Mouse (Mus musculus) CH12.LX (cell line): ENCODE data around the gene Mapk8ip1. TPM values are rescaled to one million over a fixed set of nuclear protein-coding genes. Genes with fewer than 3 reads are reported as not detected.
A peak's percentile ranks its signal among the peaks of the same experiment; 100 is the strongest.

Experiments
- DNase-seq: peaks from one replicate; pipeline ENCODE4 v3.0.0-alpha.2; 2013; ENCODE audit errors: extremely low read depth
- H3K27ac ChIP-seq: 2 replicates; pipeline ENCODE4 v1.5.1; 2012; ENCODE audit warnings: low read depth, mild to moderate bottlenecking, control low read depth, moderate library complexity; ENCODE audit not compliant: insufficient read depth
- H3K27me3 ChIP-seq: replicated peaks from 2 replicates; pipeline ENCODE3; 2012; ENCODE audit warnings: inconsistent platforms
- H3K36me3 ChIP-seq, 2 experiments: replicated peaks in 1 of 2; 2 replicates each; pipeline versions ENCODE3 to v1.6.1; 2012; ENCODE audit warnings: inconsistent platforms in 1 of 2, low read length in 1 of 2, mild to moderate bottlenecking in 1 of 2, mixed read lengths in 1 of 2, moderate library complexity in 1 of 2; ENCODE audit not compliant: control insufficient read depth in 1 of 2, insufficient read depth in 1 of 2
- H3K4me1 ChIP-seq, 2 experiments: 2 replicates each; pipeline ENCODE4 v1.6.1; 2012; ENCODE audit warnings: inconsistent platforms in 1 of 2, moderate library complexity in 1 of 2; ENCODE audit not compliant: insufficient read depth in 2 of 2, control insufficient read depth in 1 of 2
- H3K4me2 ChIP-seq: 2 replicates; pipeline ENCODE4 v1.6.1; 2012; ENCODE audit warnings: low read depth, mild to moderate bottlenecking, control low read depth; ENCODE audit not compliant: poor library complexity, insufficient read depth, severe bottlenecking
- H3K4me3 ChIP-seq, 3 experiments: fragments of 150-350 bp in 1 of 3; sonication (generic) in 1 of 3; replicated peaks in 1 of 3; 2 replicates each; pipeline versions ENCODE3 to v1.5.1; 2011 to 2012; ENCODE audit warnings: low read depth in 2 of 3, low read length in 2 of 3, mild to moderate bottlenecking in 2 of 3, moderate library complexity in 2 of 3, control low read depth in 1 of 3, improper control_type of control experiment in 1 of 3, inconsistent platforms in 1 of 3, mixed read lengths in 1 of 3; ENCODE audit not compliant: poor library complexity in 1 of 3
- H3K79me2 ChIP-seq: replicated peaks from 2 replicates; pipeline ENCODE4 v1.6.1; 2012; ENCODE audit warnings: mild to moderate bottlenecking, moderate library complexity; ENCODE audit not compliant: control insufficient read depth, poor library complexity, insufficient read depth, severe bottlenecking; ENCODE audit errors: extremely low read depth
- H3K9ac ChIP-seq: 2 replicates; pipeline ENCODE4 v1.6.1; 2012; ENCODE audit warnings: low read depth, mild to moderate bottlenecking, control low read depth, moderate library complexity; ENCODE audit not compliant: insufficient read depth
- H3K9me3 ChIP-seq: replicated peaks from 2 replicates; pipeline ENCODE3; 2012; ENCODE audit warnings: low read length, inconsistent platforms, mixed read lengths
- CHD2 ChIP-seq: IDR thresholded peaks from 2 replicates; pipeline ENCODE4 v1.6.1; 2011; ENCODE audit warnings: low read length, improper control_type of control experiment
- CTCF ChIP-seq, 2 experiments: IDR thresholded peaks in 1 of 2; conservative IDR thresholded peaks in 1 of 2; 2 replicates each; pipeline ENCODE4 v1.5.1; 2011 to 2012; ENCODE audit warnings: low read depth in 2 of 2, low read length in 2 of 2, improper control_type of control experiment in 1 of 2, inconsistent platforms in 1 of 2, mild to moderate bottlenecking in 1 of 2, moderate library complexity in 1 of 2
- E2F4 ChIP-seq: IDR thresholded peaks from 2 replicates; pipeline ENCODE4 v1.6.1; 2011; ENCODE audit warnings: low read depth, low read length, improper control_type of control experiment; ENCODE audit not compliant: insufficient replicate concordance
- EP300 ChIP-seq: IDR thresholded peaks from 2 replicates; pipeline ENCODE4 v1.6.1; 2011; ENCODE audit warnings: low read length, improper control_type of control experiment
- IRF4 ChIP-seq: IDR thresholded peaks from 2 replicates; pipeline ENCODE4 v1.6.1; 2014; ENCODE audit warnings: low read depth, mild to moderate bottlenecking, inconsistent platforms, low read length, improper control_type of control experiment
- JUND ChIP-seq: conservative IDR thresholded peaks from 2 replicates; pipeline ENCODE4 v1.6.1; 2011; ENCODE audit warnings: low read depth, low read length, improper control_type of control experiment
- KAT2A ChIP-seq: IDR thresholded peaks from 2 replicates; pipeline ENCODE4 v1.6.1; 2012; ENCODE audit warnings: low read length, improper control_type of control experiment, inconsistent platforms; ENCODE audit not compliant: insufficient replicate concordance
- MAZ ChIP-seq: IDR thresholded peaks from 2 replicates; pipeline ENCODE4 v1.6.1; 2012; ENCODE audit warnings: low read depth, mild to moderate bottlenecking, inconsistent platforms, low read length, improper control_type of control experiment, moderate library complexity
- MEF2A ChIP-seq: IDR thresholded peaks from 2 replicates; pipeline ENCODE4 v1.6.1; 2014; ENCODE audit warnings: low read depth, mild to moderate bottlenecking, inconsistent platforms, low read length, improper control_type of control experiment, borderline replicate concordance
- MYC ChIP-seq: IDR thresholded peaks from 2 replicates; pipeline ENCODE4 v1.6.1; 2011; ENCODE audit warnings: low read depth, mild to moderate bottlenecking, improper control_type of control experiment, low read length
- PAX5 ChIP-seq: IDR thresholded peaks from 2 replicates; pipeline ENCODE4 v1.6.1; 2012; ENCODE audit warnings: low read length, inconsistent platforms, mixed read lengths
- POLR2AphosphoS2 ChIP-seq: IDR thresholded peaks from 2 replicates; pipeline ENCODE4 v1.6.1; 2011; ENCODE audit warnings: low read depth, low read length, improper control_type of control experiment
- RAD21 ChIP-seq: IDR thresholded peaks from 2 replicates; pipeline ENCODE4 v1.6.1; 2011; ENCODE audit warnings: low read depth, mild to moderate bottlenecking, low read length, improper control_type of control experiment, moderate library complexity
- SIN3A ChIP-seq: IDR thresholded peaks from 2 replicates; pipeline ENCODE4 v1.6.1; 2012; ENCODE audit warnings: low read length, improper control_type of control experiment, inconsistent platforms
- SMC3 ChIP-seq: IDR thresholded peaks from 2 replicates; pipeline ENCODE4 v1.6.1; 2011; ENCODE audit warnings: low read depth, low read length, improper control_type of control experiment
- USF2 ChIP-seq: conservative IDR thresholded peaks from 2 replicates; pipeline ENCODE4 v1.6.1; 2011; ENCODE audit warnings: low read depth, low read length, improper control_type of control experiment
- ZC3H11A ChIP-seq: IDR thresholded peaks from 2 replicates; pipeline ENCODE4 v1.6.1; 2012; ENCODE audit warnings: low read depth, mild to moderate bottlenecking, inconsistent platforms, low read length, improper control_type of control experiment
- ZKSCAN1 ChIP-seq: IDR thresholded peaks from 2 replicates; pipeline ENCODE4 v1.6.1; 2012; ENCODE audit warnings: low read depth, inconsistent platforms, low read length, improper control_type of control experiment, borderline replicate concordance
- ZMIZ1 ChIP-seq: IDR thresholded peaks from 2 replicates; pipeline ENCODE4 v1.6.1; 2012; ENCODE audit warnings: low read depth, mild to moderate bottlenecking, inconsistent platforms, low read length, improper control_type of control experiment
- ZNF384 ChIP-seq: IDR thresholded peaks from 2 replicates; pipeline ENCODE4 v1.6.1; 2012; ENCODE audit warnings: low read depth, low read length, improper control_type of control experiment, inconsistent platforms
- dilution Hi-C: fragments of 300-500 bp; cut with MboI; formaldehyde crosslinking; loops from 2 replicates; pipeline ENCODE4 v1.14.3; 2020; ENCODE audit warnings: low sequenced_read_pairs; ENCODE audit not compliant: extremely low pct_unique_long_range_greater_than_20kb, extremely low pct_ligation_motif_present
- in situ Hi-C: fragments of 300-500 bp; cut with MboI; formaldehyde crosslinking; loops from 3 replicates; pipeline ENCODE4 v1.14.3; 2019; ENCODE audit warnings: low sequenced_read_pairs, low pct_ligation_motif_present, low pct_unique_long_range_greater_than_20kb, mixed read lengths
- polyA plus RNA-seq: library from polyadenylated mRNA; unstranded; fragments of >175 nt; gene quantifications from 2 replicates; pipeline ENCODE4 v1.2.1, GENCODE M21; 2012; ENCODE audit warnings: low read depth; ENCODE audit not compliant: insufficient read length
- total RNA-seq, 2 experiments: library from RNA; depleted of rRNA; stranded (reverse); fragments of 300-350 nt in 1 of 2; fragments of >200 nt in 1 of 2; gene quantifications; 2 replicates each; pipeline ENCODE4 v1.2.3; 2012 to 2014

The Mapk8ip1 gene
- total and polyA plus RNA-seq, 3 experiments = 5.4 to 13.0 (median 5.5) TPM

- Histone ChIP-seq H3K4me3 (no peak overlapping the region), H3K4me1 (peaks cover 0 to 14% of the 10 kb centered on the region in 2 experiments; a peak in 2 of 4 replicates), H3K79me2 (peaks cover 5% of the 10 kb centered on the region; the same call in 1 of the 2 replicates), H3K9me3 (no peaks in the 10 kb centered on the region), H3K27me3 (no peaks in the 10 kb centered on the region), H3K9ac (no peak overlapping the region), H3K36me3 (peaks cover 85 to 100% of the 10 kb centered on the region in 2 experiments), H3K27ac (no peak overlapping the region), H3K4me2 (no peak overlapping the region)
- dilution Hi-C loops = no loop called here
- TF ChIP-seq CTCF (conservative IDR thresholded peaks at IDR 0.05 in 1 of 2, IDR thresholded peaks at IDR 0.05 in 1 of 2; ENCODE audit: low read depth in 2 of 2, low read length in 2 of 2) (peak; percentile 18 to 41; a peak in 2 of 4 replicates), ZC3H11A (no peak)
- no peak for DNase-seq
- in situ Hi-C loops = no loop called here
Measured at GRCm38 (mm10) chr2:92422388-92423135, 21.5 kb upstream of the Mapk8ip1 start.

- Histone ChIP-seq H3K4me3 (no peak overlapping the region), H3K4me2 (no peak overlapping the region), H3K9ac (no peak overlapping the region), H3K79me2 (no peaks in the 10 kb centered on the region), H3K27ac (no peak overlapping the region), H3K27me3 (no peaks in the 10 kb centered on the region), H3K4me1 (peaks cover 0 to 10% of the 10 kb centered on the region in 2 experiments; a peak in 1 of 4 replicates), H3K9me3 (no peaks in the 10 kb centered on the region), H3K36me3 (peaks cover 89 to 100% of the 10 kb centered on the region in 2 experiments)
- TF ChIP-seq PAX5 (no peak), EP300 (no peak), POLR2AphosphoS2 (no peak), ZMIZ1 (no peak), SIN3A (no peak), MEF2A (no peak), RAD21 (no peak), MAZ (no peak), ZNF384 (no peak), CHD2 (no peak), JUND (no peak), KAT2A (no peak), IRF4 (no peak), E2F4 (no peak), USF2 (no peak), MYC (no peak), SMC3 (no peak), ZKSCAN1 (no peak)
- in situ Hi-C loops = no loop called here
- dilution Hi-C loops = no loop called here
- no peak for DNase-seq
Measured at GRCm38 (mm10) chr2:92421723-92422387, 20.8 kb upstream of the Mapk8ip1 start.
